Mouse (Mus musculus) frontal cortex, adult (tissue): ENCODE measurements around the gene Ghdc.
"Not testable (repeated sequence)": the region's sequence is repeated elsewhere in the genome, so short reads cannot be mapped to it uniquely, and the experiment has no call there.

ENCODE experiments used
- ATAC-seq: cut with Nextera tagmentation; 2 replicates; pipeline ENCODE4 v1.9.2; 2017; ENCODE audit warnings: mild to moderate bottlenecking, moderate library complexity, mixed read lengths; ENCODE audit not compliant: low TSS enrichment

Ghdc gene

GRCm38 (mm10) chr11:100770646-100771408 lies at the start of gene Ghdc:
Ghdc (minus strand) TSS chr11:100770957.
- ATAC-seq = peak; percentile 95

- no peak for ATAC-seq
Observed at GRCm38 (mm10) chr11:100820047-100820446, 49.3 kb upstream of the Ghdc start.

GRCm38 (mm10) chr11:100819626-100820025 lies 48.9 kb upstream of the Ghdc start:
- no peak for ATAC-seq

GRCm38 (mm10) chr11:100819048-100819447 lies 48.3 kb upstream of the Ghdc start:
- no peak for ATAC-seq

- no peak for ATAC-seq
Observed at GRCm38 (mm10) chr11:100818359-100819012, 47.7 kb upstream of the Ghdc start.

GRCm38 (mm10) chr11:100817311-100817710 lies 46.6 kb upstream of the Ghdc start:
- no peak for ATAC-seq

- no peak for ATAC-seq
Observed at GRCm38 (mm10) chr11:100816801-100817200, 46.0 kb upstream of the Ghdc start.

- ATAC-seq = no peak
Observed at GRCm38 (mm10) chr11:100816342-100816741, 45.6 kb upstream of the Ghdc start.

- ATAC-seq = no peak
Observed at GRCm38 (mm10) chr11:100814498-100814897, 43.7 kb upstream of the Ghdc start.

- no peak for ATAC-seq
Observed at GRCm38 (mm10) chr11:100811132-100811531, 40.4 kb upstream of the Ghdc start.

GRCm38 (mm10) chr11:100810516-100810915 lies 39.8 kb upstream of the Ghdc start:
- ATAC-seq = no peak

GRCm38 (mm10) chr11:100806380-100807305 lies 35.9 kb upstream of the Ghdc start:
- no peak for ATAC-seq

GRCm38 (mm10) chr11:100805535-100805934 lies 34.8 kb upstream of the Ghdc start:
- ATAC-seq = no peak

GRCm38 (mm10) chr11:100804409-100804808 lies 33.7 kb upstream of the Ghdc start:
- no peak for ATAC-seq

- ATAC-seq = no peak
Observed at GRCm38 (mm10) chr11:100799426-100799825, 28.7 kb upstream of the Ghdc start.

GRCm38 (mm10) chr11:100796585-100796984 lies 25.8 kb upstream of the Ghdc start:
- ATAC-seq = no peak

GRCm38 (mm10) chr11:100795386-100795785 lies 24.6 kb upstream of the Ghdc start:
- ATAC-seq = no peak

- ATAC-seq = no peak
Observed at GRCm38 (mm10) chr11:100791457-100792049, 20.8 kb upstream of the Ghdc start.

GRCm38 (mm10) chr11:100790644-100791043 lies 19.9 kb upstream of the Ghdc start:
- ATAC-seq = not testable (repeated sequence)

- no peak for ATAC-seq
Observed at GRCm38 (mm10) chr11:100789702-100790101, 18.9 kb upstream of the Ghdc start.

GRCm38 (mm10) chr11:100785774-100786173 lies 15.0 kb upstream of the Ghdc start:
- ATAC-seq = no peak

GRCm38 (mm10) chr11:100784286-100784685 lies 13.5 kb upstream of the Ghdc start:
- ATAC-seq = no peak
